Mouse (Mus musculus) R1 (cell line): ENCODE measurements around the gene Vil1.
"Not testable (repeated sequence)": the region's sequence is repeated elsewhere in the genome, so short reads cannot be mapped to it uniquely, and the experiment has no call there.

Source experiments
- DNase-seq: peaks from one replicate; pipeline ENCODE4 v3.0.0-alpha.2; 2018; ENCODE audit warnings: low read depth, low spot score

Gene Vil1

DNA sequence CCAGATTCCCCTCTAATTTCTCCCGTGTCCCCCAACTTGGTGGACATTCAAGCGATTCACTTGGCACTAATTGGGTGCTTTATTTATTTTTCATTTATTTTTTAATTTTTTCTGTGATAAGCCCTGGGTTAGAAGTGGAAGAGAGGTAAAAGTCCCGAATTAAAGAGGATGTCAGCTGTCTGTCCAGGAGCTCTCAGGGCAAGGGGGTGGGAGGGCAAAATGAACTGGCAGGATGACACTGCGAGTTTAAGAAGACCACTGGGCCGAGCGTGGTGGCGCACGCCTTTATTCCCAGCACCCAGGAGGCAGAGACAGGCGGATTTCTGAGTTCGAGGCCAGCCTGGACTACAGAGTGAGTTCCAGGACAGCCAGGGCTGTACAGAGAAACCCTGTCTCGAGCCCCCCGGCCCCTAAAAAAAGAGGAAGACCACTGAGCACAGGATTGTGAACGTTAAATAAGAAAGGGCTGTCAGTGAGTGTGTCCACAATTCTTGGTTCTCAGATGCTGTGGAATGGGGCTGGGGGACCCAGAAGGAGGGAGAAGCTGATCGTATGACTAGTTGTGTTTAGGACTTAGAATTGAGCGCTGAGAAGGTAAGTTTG lies 21.7 kb upstream of the Vil1 start:
- no peak for DNase-seq

GRCm38 (mm10) chr1:74388398-74388920 lies 20.7 kb upstream of the Vil1 start:
- DNase-seq: no peak

DNA sequence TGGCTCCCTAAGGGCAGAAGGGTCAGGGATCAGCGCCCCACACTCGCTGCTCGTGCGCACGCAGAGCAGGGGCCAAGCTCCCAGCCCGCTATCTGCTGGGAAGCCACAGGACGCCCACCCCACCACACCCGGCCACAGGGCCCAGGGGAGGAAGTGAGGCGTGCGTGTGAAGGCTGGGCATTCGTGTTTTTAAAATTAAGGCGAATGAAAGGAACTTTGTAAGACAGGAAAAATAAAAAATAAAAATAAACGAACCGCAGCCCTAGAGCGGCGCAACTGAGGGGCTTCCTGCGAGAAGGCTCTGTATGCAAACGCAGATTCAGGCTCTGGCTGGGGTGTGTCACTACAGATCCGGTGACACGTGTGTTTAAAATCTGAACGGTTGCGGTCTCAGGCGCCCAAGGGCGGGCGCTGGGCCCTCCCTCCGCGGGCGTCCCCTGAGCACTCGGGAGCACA lies 19.3 kb upstream of the Vil1 start:
- peak; percentile 52 for DNase-seq

GRCm38 (mm10) chr1:74390287-74390906 lies 18.8 kb upstream of the Vil1 start:
- peak; percentile 91 for DNase-seq

DNA sequence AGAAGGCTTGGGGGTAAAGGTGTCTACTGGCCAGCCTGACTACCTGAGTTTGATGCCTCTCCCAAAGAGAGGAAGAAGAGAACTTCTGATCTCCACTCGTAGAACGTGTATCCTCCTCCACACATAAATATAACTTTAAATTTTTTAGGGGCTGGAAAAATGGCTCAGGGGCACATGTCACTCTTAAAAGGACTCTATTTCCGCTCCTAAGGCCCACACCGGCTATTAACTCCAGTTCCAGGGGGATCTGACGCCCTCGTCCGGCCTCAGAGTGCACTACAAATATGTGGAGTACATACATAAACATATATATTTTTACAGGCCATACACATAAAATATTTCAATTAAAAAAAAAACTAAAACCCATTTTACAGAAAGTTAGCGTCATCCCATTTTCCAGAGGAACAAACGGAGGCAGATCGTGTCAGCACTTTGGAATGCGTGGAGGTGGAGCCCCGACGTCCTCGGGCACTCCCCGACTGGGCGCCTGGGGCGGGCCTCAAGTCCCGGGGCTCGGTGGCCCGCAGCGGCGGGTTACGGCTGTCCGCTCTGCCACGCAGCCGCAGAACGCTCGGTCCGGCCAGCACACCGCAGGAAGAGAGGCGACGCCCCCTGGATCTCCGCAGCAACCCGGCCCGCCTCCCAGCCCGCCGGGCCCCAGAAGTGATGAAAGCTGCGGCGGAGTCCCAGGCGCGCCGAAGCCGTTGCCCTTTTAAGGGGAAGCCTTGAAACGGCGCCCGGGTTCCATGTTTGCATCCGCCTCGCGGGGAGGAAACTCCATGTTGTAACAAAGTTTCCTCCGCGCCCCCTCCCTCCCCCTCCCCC lies 18.0 kb upstream of the Vil1 start, which contains the start of gene Ctdsp1:
Gene Ctdsp1 (plus strand): TSS at position 586 of the 825 bp plus-strand sequence.
- DNase-seq: peak; percentile 93

DNA sequence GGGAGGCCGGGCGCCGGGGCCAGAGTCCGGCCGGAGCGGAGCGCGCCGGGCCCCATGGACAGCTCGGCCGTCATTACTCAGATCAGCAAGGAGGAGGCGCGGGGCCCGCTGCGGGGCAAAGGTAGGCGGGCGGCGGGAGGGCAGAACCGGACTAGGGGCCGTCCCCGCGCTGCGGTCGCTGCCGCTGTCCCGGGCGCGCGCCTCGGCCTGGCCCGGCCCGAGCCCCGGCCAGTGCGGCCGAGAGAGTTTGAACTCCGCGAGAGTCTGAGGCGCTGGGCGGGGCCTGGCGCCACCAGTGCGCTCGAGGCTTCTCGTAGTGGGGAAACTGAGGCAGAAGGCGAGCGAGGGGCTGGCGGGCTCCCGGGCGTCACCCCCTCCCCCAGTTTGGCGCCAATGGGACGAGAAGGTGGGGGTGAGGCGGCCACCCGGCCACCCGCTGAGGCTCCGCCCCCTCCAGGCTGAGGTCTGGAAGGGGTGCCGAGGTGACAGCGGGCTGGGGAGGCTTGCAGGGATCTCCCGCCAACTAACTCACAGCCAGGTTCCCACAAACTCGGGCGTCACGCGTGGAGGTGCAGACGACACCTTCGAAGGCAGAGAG lies 17.2 kb upstream of the Vil1 start:
- DNase-seq: peak; percentile 54

GRCm38 (mm10) chr1:74392446-74392994 lies 16.7 kb upstream of the Vil1 start:
- no peak for DNase-seq

DNA sequence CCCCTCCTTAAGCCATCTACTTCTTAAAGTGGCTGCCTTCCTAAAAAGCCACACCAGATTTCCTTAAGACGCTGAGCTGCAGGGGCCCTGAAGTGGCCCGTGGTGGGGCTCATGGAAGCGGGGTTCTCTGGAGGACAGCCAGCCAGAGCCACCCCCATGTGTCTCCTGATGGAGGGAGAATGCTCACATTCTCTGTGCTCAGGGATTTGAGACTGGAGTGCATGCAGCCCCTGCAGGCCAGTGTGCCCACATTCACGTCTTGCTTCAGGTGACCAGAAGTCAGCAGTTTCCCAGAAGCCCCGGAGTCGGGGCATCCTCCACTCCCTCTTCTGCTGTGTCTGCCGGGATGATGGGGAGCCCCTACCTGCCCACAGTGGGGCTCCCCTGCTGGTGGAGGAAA lies 16.2 kb upstream of the Vil1 start:
- no peak for DNase-seq

DNA sequence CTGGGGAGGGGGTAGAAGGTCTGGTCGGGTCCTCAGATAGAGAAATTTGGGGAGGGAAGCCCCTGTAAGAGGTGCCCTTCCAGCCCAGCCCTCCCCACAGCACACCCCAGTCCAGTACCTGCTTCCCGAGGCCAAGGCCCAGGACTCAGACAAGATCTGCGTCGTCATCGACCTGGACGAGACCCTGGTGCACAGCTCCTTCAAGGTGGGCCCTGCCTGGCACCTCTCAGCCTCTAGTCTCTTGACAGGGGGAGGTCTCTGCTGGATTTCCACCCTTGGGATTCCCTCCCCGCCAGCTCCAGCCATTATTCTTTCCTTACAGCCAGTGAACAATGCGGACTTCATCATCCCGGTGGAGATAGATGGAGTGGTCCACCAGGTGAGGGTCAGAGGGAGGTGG lies 15.5 kb upstream of the Vil1 start:
- DNase-seq: no peak

- no peak for DNase-seq
Measured at GRCm38 (mm10) chr1:74394311-74394710, 14.9 kb upstream of the Vil1 start.

DNA sequence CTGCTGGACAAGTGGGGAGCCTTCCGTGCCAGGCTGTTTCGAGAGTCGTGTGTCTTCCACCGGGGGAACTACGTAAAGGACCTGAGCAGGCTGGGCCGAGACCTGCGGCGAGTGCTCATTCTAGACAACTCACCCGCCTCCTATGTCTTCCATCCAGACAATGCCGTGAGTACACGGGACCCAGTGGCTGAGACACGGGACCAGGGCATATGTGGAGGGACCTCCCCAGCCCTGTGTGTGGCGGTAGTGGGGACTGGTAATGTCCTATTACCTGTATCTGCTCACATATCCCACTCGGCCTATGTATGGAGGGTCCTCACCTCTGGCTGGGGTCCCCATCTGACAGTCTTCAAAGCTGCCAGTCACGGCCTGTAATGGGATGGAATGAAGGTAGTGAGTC lies 14.3 kb upstream of the Vil1 start:
- DNase-seq: no peak

- DNase-seq: no peak
Measured at GRCm38 (mm10) chr1:74395290-74395689, 13.9 kb upstream of the Vil1 start.

DNA sequence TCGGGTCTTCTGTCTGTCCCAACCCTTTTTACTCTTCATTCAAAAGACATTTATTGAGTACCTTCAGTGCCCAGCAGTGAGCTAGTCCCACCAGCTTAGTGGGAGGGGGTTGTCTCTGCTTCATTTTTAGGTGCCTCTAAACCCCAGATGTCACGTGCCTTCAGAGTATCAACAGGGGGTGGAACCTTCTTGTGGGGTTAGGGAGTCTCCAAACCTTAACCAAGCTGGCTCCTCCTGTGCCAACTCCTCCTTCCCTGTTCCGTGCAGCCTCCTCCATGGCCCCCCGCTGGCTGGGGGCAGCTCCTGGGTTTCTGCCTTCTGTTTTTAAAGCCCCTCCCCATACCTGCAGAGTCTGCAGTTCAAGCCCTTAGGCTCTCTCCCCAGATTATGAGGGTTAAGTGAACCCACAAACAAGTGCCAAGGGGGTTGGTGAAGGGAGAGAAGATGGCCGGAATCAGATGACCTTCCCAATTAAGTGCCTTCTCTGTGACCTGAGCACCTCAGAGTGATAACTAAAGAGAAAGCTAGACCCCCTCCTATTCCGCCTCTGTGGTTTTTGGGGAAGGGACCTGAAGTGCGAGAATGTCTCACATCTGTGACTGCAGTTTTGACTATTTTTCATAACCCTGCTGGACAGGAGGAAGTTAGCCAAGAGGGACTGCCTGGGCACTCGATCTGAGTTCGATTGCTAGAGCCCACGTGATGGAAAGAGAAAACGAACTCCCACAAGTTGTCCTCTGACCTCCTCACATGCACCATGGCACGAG lies 12.5 kb upstream of the Vil1 start:
- not testable (repeated sequence) for DNase-seq

DNA sequence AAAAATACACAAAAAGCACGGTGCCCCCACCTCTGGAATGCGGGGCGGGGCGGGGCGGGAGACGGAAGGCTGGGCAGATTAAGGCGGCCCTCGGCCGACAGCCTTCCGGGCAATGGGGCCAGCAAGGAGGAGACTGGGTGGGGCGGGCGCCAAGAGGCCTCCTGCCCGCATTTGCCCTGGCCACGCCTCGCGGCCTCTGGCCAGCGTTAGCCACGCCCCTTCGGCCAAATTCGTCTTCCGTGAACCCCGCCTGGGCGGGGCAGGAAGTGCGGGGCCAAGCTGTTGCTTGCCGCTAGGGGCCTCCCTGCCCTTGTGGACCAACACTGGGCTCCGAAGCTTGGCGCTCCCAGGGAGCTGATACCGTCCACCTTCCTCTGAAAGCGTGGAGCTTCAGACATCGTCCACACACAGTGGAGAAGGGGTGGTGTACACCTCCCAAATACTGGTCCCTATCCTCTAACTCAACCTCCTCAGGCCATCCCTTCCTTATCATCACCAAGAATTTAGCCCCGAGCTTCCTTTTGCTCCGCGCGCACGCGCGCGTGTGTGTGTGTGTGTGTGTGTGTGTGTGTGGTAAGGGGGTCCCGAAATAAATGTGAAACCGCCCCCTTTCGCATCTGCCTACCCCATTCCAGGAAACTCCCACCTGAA lies 11.8 kb upstream of the Vil1 start:
- peak; percentile 97 for DNase-seq

DNA sequence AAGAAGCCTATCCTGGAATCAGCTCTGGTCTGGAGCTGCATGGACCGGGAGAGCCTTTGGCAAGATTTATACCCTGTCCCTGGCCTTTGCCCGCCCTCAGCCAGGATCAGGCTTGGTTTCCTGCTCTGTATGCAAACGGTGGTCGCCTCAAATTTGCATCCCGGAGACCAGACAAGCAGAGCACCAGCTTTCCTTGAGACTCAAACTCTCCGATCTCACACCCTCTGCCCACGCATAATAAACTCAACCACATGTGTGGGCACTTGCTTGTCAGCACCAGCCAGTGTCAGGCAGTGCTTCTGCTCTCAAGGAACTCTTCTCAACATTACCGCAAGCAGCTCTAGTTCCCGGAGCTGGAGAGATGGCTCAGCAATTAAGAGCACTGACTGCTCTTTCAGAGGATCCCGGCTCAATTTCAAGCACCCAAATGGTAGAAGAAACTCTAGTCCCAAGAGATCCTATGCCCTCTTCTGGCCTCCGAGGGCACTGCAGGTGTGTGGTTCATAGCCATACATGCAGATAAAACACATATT lies 11.2 kb upstream of the Vil1 start:
- DNase-seq: peak; percentile 90

- DNase-seq: no peak
Measured at GRCm38 (mm10) chr1:74400531-74400930, 8.6 kb upstream of the Vil1 start.

GRCm38 (mm10) chr1:74401015-74401702 lies 8.0 kb upstream of the Vil1 start:
- no peak for DNase-seq

DNA sequence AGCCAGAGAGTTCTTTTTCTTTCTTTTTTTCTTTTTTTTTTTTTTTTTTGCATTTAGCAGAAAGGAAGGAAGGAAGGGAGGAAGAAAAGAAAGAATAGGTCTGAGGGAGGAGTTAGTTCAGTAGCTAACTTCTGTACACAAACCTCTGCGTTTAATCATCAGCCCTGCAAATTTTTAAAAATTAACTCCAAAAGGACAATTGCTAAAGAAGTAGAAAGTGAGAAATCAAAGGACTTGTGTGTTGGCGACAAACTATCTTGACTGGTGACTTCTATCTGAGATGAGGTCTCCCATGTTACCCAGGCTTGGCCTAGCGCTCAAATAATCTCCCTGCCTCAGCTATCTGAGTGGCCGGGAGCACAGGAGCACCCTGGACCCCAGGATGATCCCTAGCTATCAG lies 5.0 kb upstream of the Vil1 start:
- no peak for DNase-seq

DNA sequence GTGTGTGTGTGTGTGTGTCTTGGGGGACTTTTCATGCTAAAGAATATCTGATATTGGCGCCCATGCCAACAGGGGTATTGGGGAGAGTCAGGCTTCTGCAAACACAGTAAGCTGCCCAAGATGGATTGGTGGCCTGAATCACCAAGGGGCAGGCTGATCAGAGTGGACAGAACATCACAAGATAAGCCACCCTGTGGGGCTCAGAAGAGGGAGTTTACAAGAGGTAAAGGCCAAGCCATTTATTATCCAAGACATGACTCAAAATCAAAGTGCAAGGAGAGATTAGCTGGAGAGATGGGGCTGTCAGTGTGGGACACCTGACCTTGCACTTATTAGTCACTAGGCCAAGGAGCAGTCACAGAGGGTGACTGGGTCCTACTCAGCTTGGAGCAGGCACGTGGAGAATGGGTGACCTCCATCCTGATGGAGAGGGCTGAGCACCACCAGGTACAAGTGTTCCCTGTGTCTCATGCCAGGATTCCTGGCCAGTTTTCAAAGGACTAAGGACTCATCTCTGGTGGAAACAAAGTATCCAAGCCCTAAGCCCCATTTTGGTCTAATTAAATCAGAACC lies 2.7 kb downstream of the Vil1 start:
- no peak for DNase-seq
